Mouse (Mus musculus) bone marrow macrophage, adult 2 months (primary cell): ENCODE data around the gene Pmvk.

Experiments
- CTCF ChIP-seq: IDR thresholded peaks from 2 replicates; pipeline ENCODE4 v1.5.1; 2012; ENCODE audit warnings: low read depth, mild to moderate bottlenecking, low read length, moderate library complexity
- POLR2A ChIP-seq: IDR thresholded peaks from 2 replicates; pipeline ENCODE4 v1.6.1; 2012; ENCODE audit warnings: mild to moderate bottlenecking, low read depth, low read length, borderline replicate concordance

DNA sequence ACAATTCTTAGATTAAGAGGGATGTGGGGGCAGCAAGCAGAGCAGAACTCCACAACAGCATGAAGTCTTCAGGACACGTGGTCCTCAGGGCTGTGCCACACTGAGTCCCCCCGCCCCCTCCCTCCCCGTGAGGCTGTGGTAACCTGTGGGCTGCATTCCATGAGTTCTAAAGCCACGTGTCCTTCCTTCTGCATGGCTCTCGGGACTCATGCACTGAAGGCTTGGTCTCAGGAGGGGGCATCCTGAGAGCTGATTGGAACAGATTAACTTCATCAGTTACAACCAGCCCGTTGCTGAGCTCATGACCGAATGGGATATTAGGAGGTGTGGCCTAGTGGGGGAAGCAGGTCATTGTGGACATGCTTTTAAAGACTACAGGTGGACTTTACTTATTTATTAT, 45.4 kb downstream of the Pmvk start:
- TF ChIP-seq POLR2A (no peak), CTCF (no peak)
